ENCODE assay signal across 33 mouse cellular contexts in genomic region chr3:41585548-41585947, GRCm38 (mm10).
"Had no signal": no experiment of that assay in that cellular context is flagged by ENCODE, and none has a peak within 500 bp of the region (broad histone marks: within the 10 kb centered on the region; RNA-seq: fewer than 3 reads in every experiment).

No protein-coding gene starts in this region.

- H3K36me3 ChIP-seq: lung, embryonic 15.5 days; midbrain, embryonic 15.5 days had no signal

- H3K9ac ChIP-seq: limb, embryonic 12.5 days; limb, embryonic 13.5 days; limb, embryonic 15.5 days; liver, embryonic 12.5 days; liver, embryonic 13.5 days; liver, embryonic 14.5 days; liver, embryonic 15.5 days; liver, postnatal 0 days; lung, embryonic 14.5 days; lung, embryonic 15.5 days; midbrain, embryonic 12.5 days; midbrain, embryonic 13.5 days; midbrain, embryonic 15.5 days; neural tube, embryonic 12.5 days; neural tube, embryonic 13.5 days had no signal

- H3K27me3 ChIP-seq: limb, embryonic 12.5 days; limb, embryonic 13.5 days; limb, embryonic 15.5 days; liver, embryonic 12.5 days; liver, embryonic 13.5 days; liver, embryonic 15.5 days; lung, embryonic 15.5 days; megakaryocyte, embryonic 14.5 days; midbrain, embryonic 12.5 days; midbrain, embryonic 13.5 days; midbrain, embryonic 15.5 days; neural tube, embryonic 12.5 days; neural tube, embryonic 13.5 days had no signal

- H3K4me2 ChIP-seq: limb, embryonic 12.5 days; limb, embryonic 13.5 days; limb, embryonic 15.5 days; liver, embryonic 11.5 days; liver, embryonic 12.5 days; liver, embryonic 13.5 days; liver, embryonic 15.5 days; lung, embryonic 14.5 days; lung, embryonic 15.5 days; midbrain, embryonic 11.5 days; midbrain, embryonic 12.5 days; midbrain, embryonic 13.5 days; midbrain, embryonic 15.5 days; neural tube, embryonic 12.5 days; neural tube, embryonic 13.5 days had no signal

- H3K4me3 ChIP-seq: limb, embryonic 10.5 days; limb, embryonic 12.5 days; limb, embryonic 13.5 days; limb, embryonic 15.5 days; liver, embryonic 12.5 days; liver, embryonic 13.5 days; liver, embryonic 15.5 days; lung, embryonic 15.5 days; megakaryocyte, embryonic 14.5 days; midbrain, embryonic 10.5 days; midbrain, embryonic 12.5 days; midbrain, embryonic 13.5 days; midbrain, embryonic 15.5 days; myocyte; neural tube, embryonic 12.5 days; neural tube, embryonic 13.5 days had no signal

- H3K27ac ChIP-seq: limb, embryonic 10.5 days; limb, embryonic 12.5 days; limb, embryonic 13.5 days; limb, embryonic 15.5 days; liver, embryonic 12.5 days; liver, embryonic 13.5 days; liver, embryonic 14.5 days; liver, embryonic 15.5 days; lung, embryonic 15.5 days; macrophage; midbrain, embryonic 10.5 days; midbrain, embryonic 12.5 days; midbrain, embryonic 13.5 days; midbrain, embryonic 15.5 days; neural tube, embryonic 12.5 days; neural tube, embryonic 13.5 days had no signal

- ATAC-seq: liver, embryonic 12.5 days; liver, postnatal 0 days; lung, postnatal 0 days; midbrain, embryonic 13.5 days; midbrain, embryonic 15.5 days; midbrain, embryonic 16.5 days had no signal

- H3K9me3 ChIP-seq: limb, embryonic 10.5 days; limb, embryonic 12.5 days; limb, embryonic 13.5 days; limb, embryonic 15.5 days; liver, embryonic 12.5 days; liver, embryonic 13.5 days; liver, embryonic 15.5 days; lung, embryonic 15.5 days; megakaryocyte, embryonic 14.5 days; midbrain, embryonic 10.5 days; midbrain, embryonic 12.5 days; midbrain, embryonic 13.5 days; midbrain, embryonic 15.5 days; neural tube, embryonic 12.5 days; neural tube, embryonic 13.5 days had no signal

- DNase-seq: left cerebral cortex, postnatal 4 days; liver; liver, embryonic 13.5 days; liver, postnatal 0 days; lung, adult 18-20 months; lung, adult 2 months; lung, embryonic 14.5 days; lung, postnatal 10 days; lung, postnatal 14 days; lung, postnatal 36 days; lung, postnatal 4 days; midbrain, embryonic 14.5 days had no signal
